Mouse (Mus musculus) erythroblast, embryonic 14.5 days (primary cell): Measurements from ENCODE around the gene 1700029P11Rik. TPM values are rescaled to one million over a fixed set of nuclear protein-coding genes. Genes with fewer than 3 reads are reported as not detected.

Experiments
- H3K27me3 ChIP-seq: 2 replicates; pipeline ENCODE4 v1.6.1; 2012; ENCODE audit warnings: inconsistent platforms; ENCODE audit not compliant: control insufficient read depth
- H3K36me3 ChIP-seq: 2 replicates; pipeline ENCODE4 v1.6.1; 2012; ENCODE audit warnings: mild to moderate bottlenecking, inconsistent platforms; ENCODE audit not compliant: control insufficient read depth
- H3K4me1 ChIP-seq: 2 replicates; pipeline ENCODE4 v1.6.1; 2012; ENCODE audit warnings: inconsistent platforms; ENCODE audit not compliant: control insufficient read depth
- H3K4me3 ChIP-seq: replicated peaks from 2 replicates; pipeline ENCODE3; 2012; ENCODE audit warnings: moderate library complexity, mild to moderate bottlenecking, inconsistent platforms
- H3K9me3 ChIP-seq: 2 replicates; pipeline ENCODE4 v1.6.1; 2012; ENCODE audit warnings: low read length, inconsistent platforms, mixed read lengths; ENCODE audit not compliant: control insufficient read depth
- GATA1 ChIP-seq: IDR thresholded peaks from 2 replicates; pipeline ENCODE4 v1.6.1; 2012; ENCODE audit warnings: low read length, inconsistent platforms, mixed read lengths
- TAL1 ChIP-seq: IDR thresholded peaks from 3 replicates; pipeline ENCODE4 v1.6.1; 2012; ENCODE audit warnings: low read length, inconsistent platforms, mixed read lengths
- polyA plus RNA-seq: library from polyadenylated mRNA; stranded (reverse); fragments of >175 nt; gene quantifications from 2 replicates; pipeline ENCODE4 v1.2.3, GENCODE M21; 2012

Gene 1700029P11Rik
- polyA plus RNA-seq, 1 experiment = not detected

DNA sequence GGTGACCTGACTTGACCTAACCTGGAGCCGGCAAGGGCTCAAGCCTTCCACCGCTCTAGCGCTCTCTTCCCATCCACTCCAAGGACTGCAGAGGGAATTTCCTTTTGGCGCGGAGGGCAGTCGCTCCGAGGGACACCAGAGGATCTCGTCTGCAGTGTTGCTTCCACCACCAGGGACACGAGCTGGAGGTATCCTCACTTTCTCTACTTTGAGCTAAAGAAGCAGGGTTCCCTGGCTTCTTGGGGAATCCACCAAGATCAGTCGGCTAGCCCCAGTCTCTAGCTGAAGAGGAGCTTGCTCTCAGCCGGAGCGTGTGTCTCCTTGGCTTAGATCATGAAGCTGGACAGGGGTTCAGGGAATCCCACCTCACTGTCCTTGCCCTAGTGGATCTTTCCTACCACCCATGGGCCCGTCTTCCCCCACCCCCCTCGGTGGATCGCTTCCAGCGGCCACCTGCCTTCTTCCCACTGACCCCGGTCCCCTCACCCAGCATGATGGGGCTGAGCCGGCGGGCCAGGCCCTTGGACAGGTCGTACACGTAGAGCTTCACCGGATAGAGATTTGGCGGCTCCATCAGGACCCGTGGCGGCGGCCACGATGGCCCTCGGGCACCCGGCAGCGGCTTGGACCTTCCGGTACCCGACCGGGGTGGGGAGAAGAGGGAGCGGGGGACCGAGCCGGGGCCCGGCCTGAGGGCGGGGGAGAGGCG is 35.2 kb downstream of the 1700029P11Rik start:
- H3K27me3 ChIP-seq = no peaks in the 10 kb centered on the region
- no peaks in the 10 kb centered on the region for H3K9me3 ChIP-seq
- peaks cover 49% of the 10 kb centered on the region for H3K4me1 ChIP-seq
- peak overlapping the region; percentile 88 for H3K4me3 ChIP-seq
- no peak for TF ChIP-seq GATA1
- TF ChIP-seq TAL1 = no peak
- H3K36me3 ChIP-seq = peaks cover 30% of the 10 kb centered on the region

DNA sequence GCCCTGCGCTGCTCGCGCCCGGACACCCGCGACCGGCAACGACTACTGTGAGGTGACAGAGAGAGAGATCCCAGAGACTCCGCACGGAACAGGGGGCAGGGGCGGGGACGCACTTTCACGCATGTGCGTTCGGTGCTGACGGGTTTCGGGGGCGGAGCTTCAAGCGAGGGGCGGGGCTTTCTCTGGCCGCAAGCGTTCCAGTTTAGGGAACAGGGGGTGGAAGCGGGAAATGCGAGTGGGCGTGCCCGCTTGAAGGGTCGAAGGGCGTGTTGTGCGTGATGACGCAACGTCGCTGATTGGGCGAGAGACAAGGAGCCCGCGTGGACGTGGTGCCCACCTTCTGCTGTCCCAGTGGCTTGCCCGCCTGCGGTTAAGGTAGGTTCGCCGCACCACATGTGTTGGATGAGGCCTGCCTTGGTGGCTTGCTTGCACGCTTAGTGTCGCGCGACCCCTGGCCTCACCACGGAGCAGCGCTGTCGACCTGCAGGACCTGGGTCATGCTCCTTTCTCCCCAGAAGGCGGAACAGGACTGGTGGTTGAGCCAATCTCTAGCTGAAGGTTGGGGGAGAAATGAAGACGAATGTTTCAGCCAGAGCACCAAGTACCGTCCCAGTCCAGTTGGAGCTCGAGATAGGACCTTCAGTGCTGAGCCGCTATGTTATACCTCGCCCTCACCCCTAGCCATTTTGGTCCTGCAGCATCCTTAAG is 35.9 kb downstream of the 1700029P11Rik start:
- peak overlapping the region; percentile 88 for H3K4me3 ChIP-seq
- H3K36me3 ChIP-seq = peaks cover 33% of the 10 kb centered on the region
- no peaks in the 10 kb centered on the region for H3K27me3 ChIP-seq
- H3K4me1 ChIP-seq = peaks cover 49% of the 10 kb centered on the region
- no peaks in the 10 kb centered on the region for H3K9me3 ChIP-seq
- TF ChIP-seq TAL1 = no peak
- peak; percentile 89 for TF ChIP-seq GATA1

DNA sequence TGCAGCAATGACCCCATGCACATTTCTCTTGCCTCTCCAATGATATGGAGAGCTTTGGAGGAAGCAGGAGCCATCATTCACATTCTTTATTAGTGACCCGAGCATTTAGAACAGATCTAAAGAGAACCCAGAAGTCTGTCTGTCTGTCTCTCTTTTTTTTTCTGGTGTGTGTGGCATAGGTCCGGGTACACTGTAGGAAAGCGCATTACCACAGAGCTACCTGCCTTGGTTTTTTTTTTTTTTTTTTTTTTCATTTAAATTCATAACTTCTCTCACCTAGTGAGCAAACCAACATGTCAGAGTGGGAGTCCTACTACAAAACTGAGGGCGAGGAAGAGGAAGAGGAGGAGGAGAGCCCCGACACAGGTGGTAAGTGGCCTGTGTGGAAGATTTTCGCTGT is 36.5 kb downstream of the 1700029P11Rik start:
- peak overlapping the region; percentile 88 for H3K4me3 ChIP-seq
- H3K36me3 ChIP-seq = peaks cover 38% of the 10 kb centered on the region
- H3K4me1 ChIP-seq = peaks cover 49% of the 10 kb centered on the region
- no peak for TF ChIP-seq TAL1
- TF ChIP-seq GATA1 = no peak
- no peaks in the 10 kb centered on the region for H3K27me3 ChIP-seq
- H3K9me3 ChIP-seq = no peaks in the 10 kb centered on the region

DNA sequence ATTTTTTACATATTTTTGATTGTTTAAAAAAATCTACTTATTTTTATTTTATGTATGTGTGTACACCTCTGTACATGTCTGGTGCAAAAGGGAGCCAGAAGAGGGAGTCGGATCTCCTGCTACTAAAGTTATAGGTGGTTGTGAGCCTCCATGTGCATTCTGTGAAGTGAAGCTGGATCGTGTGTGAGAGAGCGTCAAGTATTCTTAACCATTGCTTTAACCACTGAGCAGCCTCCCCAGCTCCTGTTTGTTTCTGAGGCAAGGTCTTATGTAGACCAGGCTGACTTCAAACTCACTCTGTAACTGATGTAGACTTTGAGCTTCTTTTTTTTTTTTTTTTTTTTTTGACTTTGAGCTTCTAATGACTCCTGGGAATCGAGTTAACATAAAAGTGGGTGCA is 37.1 kb downstream of the 1700029P11Rik start:
- TF ChIP-seq TAL1 (no peak), GATA1 (no peak)
- no peaks in the 10 kb centered on the region for H3K27me3 ChIP-seq
- no peaks in the 10 kb centered on the region for H3K9me3 ChIP-seq
- H3K4me1 ChIP-seq = peaks cover 49% of the 10 kb centered on the region
- H3K36me3 ChIP-seq = peaks cover 39% of the 10 kb centered on the region
- H3K4me3 ChIP-seq = peak overlapping the region; percentile 88

DNA sequence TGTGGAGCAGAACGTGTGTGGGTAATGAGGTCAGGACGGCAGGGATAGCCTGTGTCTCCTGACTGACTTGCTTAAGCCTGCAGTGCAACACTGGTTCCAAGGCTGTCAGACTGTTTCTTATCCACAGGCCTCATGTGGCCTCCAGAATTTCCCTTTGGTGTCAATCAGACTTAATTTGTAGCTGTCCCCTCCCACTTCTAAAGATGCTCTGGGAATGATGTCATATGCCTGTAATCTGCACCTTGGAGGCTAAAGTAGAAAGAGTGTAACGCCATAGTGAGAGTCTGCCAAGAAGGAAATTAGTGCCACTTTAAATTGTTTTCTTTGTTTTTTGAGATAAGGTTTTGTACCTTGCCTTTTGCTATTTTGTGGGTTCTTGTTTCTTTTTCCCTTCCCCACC is 38.9 kb downstream of the 1700029P11Rik start:
- H3K4me3 ChIP-seq = no peak overlapping the region
- peaks cover 41% of the 10 kb centered on the region for H3K4me1 ChIP-seq
- peaks cover 54% of the 10 kb centered on the region for H3K36me3 ChIP-seq
- H3K27me3 ChIP-seq = no peaks in the 10 kb centered on the region
- TF ChIP-seq TAL1 (no peak), GATA1 (no peak)
- H3K9me3 ChIP-seq = no peaks in the 10 kb centered on the region

DNA sequence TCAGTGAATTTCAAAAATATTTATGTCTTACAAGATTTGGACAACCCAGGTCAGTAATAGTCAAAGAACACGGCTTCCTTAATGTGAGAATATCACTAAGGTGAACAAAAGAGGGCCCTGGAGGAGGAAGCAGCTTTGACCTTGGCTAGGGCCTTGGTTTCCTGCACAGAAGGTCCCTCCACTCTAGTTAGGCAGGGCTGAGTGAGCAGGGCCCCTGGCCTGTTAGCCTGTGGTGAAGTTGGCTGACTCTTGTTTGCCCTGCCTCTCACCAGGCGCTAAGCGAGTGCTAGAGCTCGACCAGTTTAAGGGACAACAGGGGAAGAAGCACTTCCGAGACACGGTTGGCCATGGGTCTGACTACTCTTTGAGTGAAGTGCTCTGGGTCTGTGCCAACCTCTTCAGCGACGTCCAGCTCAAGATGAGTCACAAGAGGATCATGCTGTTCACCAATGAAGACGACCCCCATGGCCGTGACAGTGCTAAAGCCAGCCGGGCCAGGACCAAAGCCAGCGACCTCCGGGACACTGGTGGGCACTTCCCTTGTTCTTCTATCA is 42.3 kb downstream of the 1700029P11Rik start:
- H3K36me3 ChIP-seq = peaks cover 84% of the 10 kb centered on the region
- H3K4me1 ChIP-seq = peaks cover 13% of the 10 kb centered on the region
- TF ChIP-seq TAL1 (no peak), GATA1 (no peak)
- H3K4me3 ChIP-seq = no peak overlapping the region
- H3K27me3 ChIP-seq = no peaks in the 10 kb centered on the region
- H3K9me3 ChIP-seq = no peaks in the 10 kb centered on the region

DNA sequence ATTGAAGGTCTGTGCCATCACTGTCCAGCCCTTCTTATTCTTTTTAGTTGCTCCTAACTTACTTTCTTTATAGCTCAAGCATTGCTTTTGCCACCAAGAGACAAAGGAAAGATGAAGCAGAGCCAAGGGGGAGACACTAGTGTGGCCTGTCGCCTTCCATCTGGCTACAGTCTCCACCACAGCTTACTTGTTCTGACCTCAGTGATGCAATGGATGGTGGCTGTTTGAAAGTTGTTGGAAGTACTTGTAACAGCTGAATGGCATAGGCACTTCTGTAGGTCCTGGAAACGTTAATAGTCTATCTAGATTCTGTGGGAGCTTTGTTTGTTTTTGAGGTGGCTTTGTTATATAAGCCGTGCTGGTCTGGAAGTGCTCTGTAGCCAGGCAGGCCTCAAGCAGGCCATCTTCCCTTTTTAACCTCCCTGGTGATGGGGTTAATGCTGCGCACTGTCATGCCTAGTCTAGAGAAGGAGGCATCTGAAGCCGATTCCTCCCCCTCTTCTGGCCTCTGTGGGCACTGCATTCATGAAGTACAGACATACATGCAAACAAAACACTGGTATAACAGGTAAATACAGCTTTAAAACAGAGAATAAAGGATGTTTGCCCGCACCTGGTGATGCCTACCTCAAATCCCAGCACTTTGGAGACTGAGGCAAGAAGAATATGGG is 43.8 kb downstream of the 1700029P11Rik start:
- H3K4me1 ChIP-seq = peaks cover 3% of the 10 kb centered on the region
- no peaks in the 10 kb centered on the region for H3K9me3 ChIP-seq
- TF ChIP-seq TAL1 (no peak), GATA1 (no peak)
- no peaks in the 10 kb centered on the region for H3K27me3 ChIP-seq
- no peak overlapping the region for H3K4me3 ChIP-seq
- peaks cover 91% of the 10 kb centered on the region for H3K36me3 ChIP-seq

DNA sequence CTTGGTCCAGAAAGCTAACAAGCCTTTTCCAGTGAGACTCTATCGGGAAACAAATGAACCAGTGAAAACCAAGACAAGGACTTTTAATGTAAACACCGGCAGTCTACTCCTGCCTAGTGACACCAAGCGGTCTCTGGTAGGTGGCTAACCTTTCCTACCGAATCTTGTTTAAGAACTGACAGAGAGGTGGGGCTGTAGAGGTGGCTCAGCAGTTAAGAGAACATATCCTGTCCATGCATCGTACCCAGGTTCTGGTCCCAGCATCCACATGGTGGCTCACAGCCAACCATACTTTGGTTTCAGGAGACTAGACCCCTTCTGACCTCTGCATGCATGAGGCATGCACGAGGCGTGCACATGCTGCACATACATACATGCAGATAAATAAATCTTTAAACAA is 46.9 kb downstream of the 1700029P11Rik start:
- no peak overlapping the region for H3K4me3 ChIP-seq
- no peaks in the 10 kb centered on the region for H3K9me3 ChIP-seq
- no peaks in the 10 kb centered on the region; the same call in 1 of the 2 replicates for H3K4me1 ChIP-seq
- no peaks in the 10 kb centered on the region for H3K27me3 ChIP-seq
- H3K36me3 ChIP-seq = peaks cover 97% of the 10 kb centered on the region
- no peak for TF ChIP-seq TAL1

DNA sequence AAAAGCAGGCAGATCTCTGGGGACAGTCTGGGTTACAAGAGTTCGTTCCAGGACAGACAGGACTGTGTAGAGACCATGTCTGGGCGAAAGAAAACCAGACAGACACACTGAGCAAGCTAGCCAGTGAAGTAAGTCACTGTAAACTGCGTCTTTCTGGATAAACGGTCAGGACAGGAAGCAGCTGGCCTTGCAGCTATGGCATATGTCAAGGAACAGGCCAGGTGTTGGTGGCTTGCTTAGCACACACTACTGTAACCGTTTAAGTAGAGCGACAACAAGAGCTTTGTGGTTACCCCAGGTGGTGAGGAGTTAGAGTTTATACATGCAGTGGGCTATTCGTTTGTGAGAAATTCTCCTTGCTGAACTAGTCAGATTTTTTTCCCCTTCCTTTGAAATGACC is 47.4 kb downstream of the 1700029P11Rik start:
- Histone ChIP-seq H3K36me3 (peaks cover 96% of the 10 kb centered on the region), H3K4me3 (no peak overlapping the region), H3K4me1 (no peaks in the 10 kb centered on the region; the same call in 1 of the 2 replicates), H3K27me3 (no peaks in the 10 kb centered on the region), H3K9me3 (no peaks in the 10 kb centered on the region)
- TF ChIP-seq GATA1 (no peak), TAL1 (no peak)

Other genes with a start within 250 kb of the 1700029P11Rik start
- gene Zc3h7b, start 235.5 kb upstream of the 1700029P11Rik start, polyA plus RNA-seq = 0.78 and 0.85 TPM in 2 replicates
- gene Rangap1, start 235.0 kb upstream of the 1700029P11Rik start, polyA plus RNA-seq = 43.1 and 44.2 TPM in 2 replicates
- 0.26 and 0.90 TPM in 2 replicates for gene Tef, start 178.1 kb upstream of the 1700029P11Rik start, polyA plus RNA-seq
- 1.7 and 2.3 TPM in 2 replicates for gene Tob2, start 121.7 kb upstream of the 1700029P11Rik start, polyA plus RNA-seq
- 1.9 and 3.0 TPM in 2 replicates for gene Phf5a, start 108.6 kb upstream of the 1700029P11Rik start, polyA plus RNA-seq
- 17.5 and 19.1 TPM in 2 replicates for gene Aco2, start 108.2 kb upstream of the 1700029P11Rik start, polyA plus RNA-seq
- gene Polr3h, start 54.3 kb upstream of the 1700029P11Rik start, polyA plus RNA-seq = 5.2 and 7.4 TPM in 2 replicates
- not detected in 2 replicates for gene Csdc2, start 43.8 kb upstream of the 1700029P11Rik start, polyA plus RNA-seq
- 4.2 and 6.3 TPM in 2 replicates for gene Pmm1, start 19.6 kb upstream of the 1700029P11Rik start, polyA plus RNA-seq
- gene Xrcc6, start 7.3 kb downstream of the 1700029P11Rik start, polyA plus RNA-seq = 1.2 and 1.4 TPM in 2 replicates
- 2.9 and 4.2 TPM in 2 replicates for gene Desi1, start 53.3 kb downstream of the 1700029P11Rik start, polyA plus RNA-seq
- gene Snu13, start 67.1 kb downstream of the 1700029P11Rik start, polyA plus RNA-seq = 3.0 and 10.5 TPM in 2 replicates
- 0.01 TPM in 1 of 2 replicates, not detected in the other for gene 4930407I10Rik, start 78.6 kb downstream of the 1700029P11Rik start, polyA plus RNA-seq
- gene Mei1, start 89.5 kb downstream of the 1700029P11Rik start, polyA plus RNA-seq = not detected in 2 replicates
- 0.70 and 0.73 TPM in 2 replicates for gene Ccdc134, start 147.4 kb downstream of the 1700029P11Rik start, polyA plus RNA-seq
- gene Srebf2, start 166.6 kb downstream of the 1700029P11Rik start, polyA plus RNA-seq = 14.2 and 17.0 TPM in 2 replicates
- 0.03 TPM in 2 replicates for gene Shisa8, start 232.3 kb downstream of the 1700029P11Rik start, polyA plus RNA-seq
- gene Tnfrsf13c, start 243.8 kb downstream of the 1700029P11Rik start, polyA plus RNA-seq = 0.36 TPM in 1 of 2 replicates, not detected in the other